Mouse (Mus musculus) adrenal gland, adult 18-20 months (tissue): ENCODE measurements around the gene Gtpbp4. TPM values are rescaled to one million over a fixed set of nuclear protein-coding genes. Genes with fewer than 3 reads are reported as not detected.
"Not testable (repeated sequence)": the region's sequence is repeated elsewhere in the genome, so short reads cannot be mapped to it uniquely, and the experiment has no call there.

Experiments
- DNase-seq, 2 experiments: peaks; one replicate each; pipeline ENCODE4 v3.0.0; 2021 to 2022; ENCODE audit warnings: low spot score in 2 of 2
- long read RNA-seq, 2 experiments: library from polyadenylated mRNA; stranded (forward); transcript quantifications; one replicate each; pipeline ENCODE4 v2.0.0; 2021
- total RNA-seq, 2 experiments: library from RNA; stranded (reverse); gene quantifications; 1 replicate in 1 of 2; 2 replicates in 1 of 2; pipeline ENCODE4 v1.2.3; 2021

Gtpbp4 gene
- total RNA-seq, result 10 to 100 TPM; 70.7 to 72.4 TPM
- long read RNA-seq, experiment 1, full-length matches to known transcripts, result 67 of 74 reads
- long read RNA-seq, experiment 1, partial matches to known transcripts, result 2 of 74 reads
- long read RNA-seq, experiment 1, other reads (novel, unspliced or antisense), result 5 of 74 reads
- long read RNA-seq, experiment 2, full-length matches to known transcripts, result 109 of 147 reads
- long read RNA-seq, experiment 2, partial matches to known transcripts, result 29 of 147 reads
- long read RNA-seq, experiment 2, other reads (novel, unspliced or antisense), result 9 of 147 reads

DNA sequence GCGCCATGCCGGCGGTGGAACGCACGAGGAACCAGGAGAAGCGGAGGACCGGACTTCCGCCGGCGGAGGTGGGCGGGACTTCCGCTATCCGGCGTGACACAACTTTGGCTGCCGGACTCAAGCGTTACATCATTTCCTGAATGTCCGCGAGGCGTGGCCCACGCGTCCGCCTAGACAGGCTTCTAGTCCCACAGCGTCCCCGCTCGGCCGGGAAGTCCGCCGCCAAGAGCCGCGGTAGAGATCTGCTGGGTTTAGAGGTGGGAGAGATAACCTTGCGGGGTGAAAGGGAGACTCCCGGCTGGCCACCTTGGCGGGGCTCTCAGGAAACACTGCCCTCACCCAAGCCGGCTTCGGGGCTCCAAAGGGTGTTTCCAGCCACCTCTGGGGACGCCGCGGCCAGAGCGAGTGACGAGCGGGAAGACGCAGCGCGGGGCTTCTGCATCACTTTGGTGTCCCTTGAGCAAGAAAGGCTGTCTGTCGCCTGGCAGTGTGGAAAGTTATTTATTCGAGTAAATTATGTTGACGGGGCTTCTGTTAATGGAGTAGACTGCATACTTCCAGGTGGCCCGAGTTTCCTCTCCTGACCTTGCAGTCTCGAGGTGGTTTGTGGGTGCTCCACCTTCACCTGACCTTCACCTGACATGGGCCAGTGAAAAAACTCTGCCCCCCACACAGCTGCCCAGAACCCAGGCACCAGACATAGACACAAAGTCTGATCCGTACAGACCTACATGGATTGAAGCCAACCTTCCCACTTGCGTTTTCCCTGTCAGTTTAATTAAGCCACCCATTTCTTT is at the start of gene Gtpbp4:
TSS of gene Gtpbp4 (minus strand) at position 94 of the 797 bp plus-strand sequence.
- peak; percentile 91 to 93 for DNase-seq

- DNase-seq, result no peak
Observed at GRCm38 (mm10) chr13:9044731-9045130, 48.8 kb upstream of the Gtpbp4 start.

DNA sequence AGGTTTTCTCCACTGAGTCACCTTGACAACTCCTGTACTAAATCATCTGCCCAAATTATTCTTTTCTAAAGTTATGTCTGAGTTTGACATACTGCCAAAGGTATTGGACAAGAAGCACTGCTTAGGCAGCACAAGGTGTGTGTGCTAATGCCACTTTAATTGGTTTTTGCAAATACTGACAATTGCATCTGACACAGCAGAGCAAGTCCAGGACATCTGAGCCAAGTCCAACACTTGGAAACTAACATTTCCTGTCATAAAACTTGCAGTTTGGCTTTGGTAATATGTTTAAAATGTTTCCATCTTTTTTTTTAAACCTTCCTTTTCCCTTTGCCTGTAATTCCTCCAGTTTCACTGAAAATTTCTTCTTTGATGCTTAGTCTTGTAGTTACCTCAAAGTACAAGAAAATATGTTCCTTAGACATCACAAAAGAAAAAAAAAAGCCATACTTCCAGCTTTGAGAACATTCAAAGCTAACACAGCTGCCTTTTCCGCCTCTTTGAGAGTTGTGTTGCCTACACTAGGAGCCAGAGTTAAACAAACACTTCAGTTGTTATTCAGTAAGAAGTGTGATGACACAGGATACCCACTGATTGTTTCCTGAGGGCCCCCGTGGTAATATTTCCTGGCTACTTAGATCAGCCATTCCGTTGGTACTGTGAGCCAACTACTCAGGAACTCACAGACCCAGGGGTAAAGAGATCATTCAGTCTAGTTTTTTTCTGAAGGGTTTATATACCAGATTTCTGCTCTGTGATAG is 47.6 kb upstream of the Gtpbp4 start:
- no peak for DNase-seq

GRCm38 (mm10) chr13:9040626-9041025 is 44.7 kb upstream of the Gtpbp4 start:
- no peak for DNase-seq

DNA sequence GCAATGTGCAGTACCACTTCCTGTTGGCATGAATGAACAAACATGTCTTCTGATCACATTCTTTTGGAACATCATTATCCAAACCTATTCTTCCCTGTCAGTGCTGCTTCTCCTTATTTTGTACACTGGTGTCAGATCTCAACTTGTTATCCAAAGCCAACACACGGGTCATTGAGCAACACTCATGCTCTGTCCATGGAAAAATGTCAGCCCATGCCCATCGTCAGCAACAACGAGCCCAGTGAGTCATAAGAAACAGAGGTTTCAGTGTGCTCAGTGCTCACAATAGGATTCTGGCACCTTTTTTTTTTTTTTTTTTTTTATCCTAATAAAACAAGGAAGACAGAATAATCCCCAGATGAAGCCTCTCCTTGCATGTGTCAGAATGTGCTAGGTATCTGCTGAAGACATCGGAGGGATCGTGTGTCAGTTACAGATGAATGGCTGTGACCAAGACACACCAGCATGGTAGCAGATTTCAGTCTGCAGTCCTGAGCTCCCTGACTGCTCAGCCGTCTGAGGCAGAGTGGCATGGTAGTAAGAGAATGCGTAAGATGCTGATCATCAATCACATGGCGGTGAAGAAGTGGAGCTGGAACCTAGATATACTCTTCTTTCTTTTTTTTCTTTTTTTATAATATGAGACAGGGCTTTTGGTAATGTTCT is 36.2 kb upstream of the Gtpbp4 start:
- DNase-seq, result no peak

DNA sequence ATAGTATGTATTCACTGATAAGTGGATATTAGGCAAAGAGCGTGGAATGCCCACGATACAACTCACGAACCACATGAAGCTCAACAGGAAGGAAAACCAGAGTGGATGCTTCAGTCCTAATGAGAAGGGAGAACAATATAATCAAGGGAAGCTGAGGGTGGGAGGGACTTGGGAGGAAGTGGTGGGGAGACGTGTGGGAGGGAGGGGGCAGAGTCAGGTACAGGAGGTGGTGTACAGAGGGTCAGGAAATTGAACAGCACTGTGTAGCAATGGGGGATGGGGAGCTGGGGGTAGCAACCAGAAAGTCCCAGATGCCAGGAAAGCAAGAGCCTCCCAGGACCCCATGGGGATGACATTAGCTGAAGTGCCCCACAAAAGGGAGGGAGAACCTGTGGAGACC is 34.5 kb upstream of the Gtpbp4 start:
- DNase-seq, result no peak

DNA sequence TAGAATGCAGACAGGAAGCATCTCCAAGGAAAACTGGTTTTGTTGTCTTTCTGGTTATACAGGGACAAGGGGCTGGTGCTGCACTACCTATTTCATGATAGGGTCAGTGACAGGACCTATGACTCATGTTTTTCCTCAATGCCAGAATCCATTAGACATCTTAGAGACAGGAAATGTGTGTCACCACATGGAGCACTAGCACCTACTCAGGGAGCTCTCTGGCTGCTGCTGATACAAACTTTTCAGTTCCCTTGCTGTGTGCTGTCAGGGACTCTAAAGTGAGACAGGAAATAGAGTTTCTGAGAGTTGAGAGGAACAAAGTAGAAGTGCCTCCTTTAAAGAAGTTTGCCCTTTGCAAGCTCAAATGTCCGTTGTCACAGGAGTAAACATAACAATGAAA is 31.4 kb upstream of the Gtpbp4 start:
- DNase-seq, result no peak

GRCm38 (mm10) chr13:9022623-9023022 is 26.7 kb upstream of the Gtpbp4 start:
- DNase-seq, result no peak

DNA sequence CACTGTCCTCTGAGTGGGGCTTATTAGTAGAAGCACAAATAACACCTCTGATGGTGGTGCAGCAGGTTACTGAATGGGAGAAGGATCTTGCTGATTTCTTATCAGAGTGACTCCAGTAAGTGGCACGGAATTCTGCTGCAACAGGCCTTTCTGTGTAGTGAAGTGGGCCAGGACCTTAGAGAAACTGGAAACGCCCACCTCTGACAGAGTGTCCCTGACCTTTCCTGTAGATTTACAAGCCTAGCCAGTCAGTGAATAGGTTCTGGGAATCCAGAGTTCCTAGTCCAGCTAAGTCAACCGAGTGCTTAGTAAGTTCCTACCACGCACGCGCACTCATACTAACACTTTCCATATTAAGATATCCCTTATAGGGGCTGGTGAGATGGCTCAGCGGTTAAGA is 25.7 kb upstream of the Gtpbp4 start:
- DNase-seq, result peak; percentile 23 to 24

- DNase-seq, result no peak
Observed at GRCm38 (mm10) chr13:9019713-9020112, 23.8 kb upstream of the Gtpbp4 start.

GRCm38 (mm10) chr13:9018974-9019587 is 23.2 kb upstream of the Gtpbp4 start:
- no peak for DNase-seq

DNA sequence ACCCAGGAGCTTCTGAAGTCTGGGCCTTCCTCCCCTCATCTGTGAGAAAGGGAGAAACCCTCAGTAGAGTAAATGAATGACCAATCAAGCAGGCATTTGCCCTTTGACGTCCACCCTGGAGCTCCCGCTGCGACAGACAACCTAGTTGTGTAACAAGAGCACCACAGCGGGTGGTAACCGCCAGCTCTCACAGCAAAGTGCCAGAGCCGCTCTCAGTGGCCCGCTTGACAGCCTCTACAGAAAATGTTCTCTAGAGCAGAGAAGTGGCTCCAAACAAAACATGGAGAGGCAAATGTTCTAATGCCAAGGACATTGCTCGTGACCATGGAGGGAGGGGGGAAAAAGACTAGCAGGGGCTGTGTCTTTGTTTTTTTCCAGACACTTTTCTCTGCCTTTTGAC is 21.3 kb upstream of the Gtpbp4 start:
- peak; percentile 15 to 39 for DNase-seq

DNA sequence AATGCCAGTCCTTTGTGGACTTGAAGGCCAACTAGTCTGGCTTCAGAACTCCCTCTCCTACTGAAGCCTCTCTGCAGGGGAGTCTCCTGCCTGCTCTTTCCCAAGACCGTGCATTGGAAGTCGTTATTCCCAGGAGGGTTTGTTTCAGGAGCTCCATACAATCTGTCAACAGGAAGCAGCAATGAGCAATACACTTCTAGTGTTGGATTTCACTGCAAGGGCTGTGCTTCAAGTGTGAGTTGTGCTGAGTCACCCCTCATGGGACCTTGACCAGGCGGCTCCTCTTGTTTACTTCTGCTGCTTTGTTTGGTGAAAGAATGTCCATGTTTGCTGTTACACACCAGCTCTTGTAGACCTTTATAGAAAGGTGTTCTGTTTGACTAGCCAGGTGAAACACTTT is 18.5 kb upstream of the Gtpbp4 start:
- no peak for DNase-seq

DNA sequence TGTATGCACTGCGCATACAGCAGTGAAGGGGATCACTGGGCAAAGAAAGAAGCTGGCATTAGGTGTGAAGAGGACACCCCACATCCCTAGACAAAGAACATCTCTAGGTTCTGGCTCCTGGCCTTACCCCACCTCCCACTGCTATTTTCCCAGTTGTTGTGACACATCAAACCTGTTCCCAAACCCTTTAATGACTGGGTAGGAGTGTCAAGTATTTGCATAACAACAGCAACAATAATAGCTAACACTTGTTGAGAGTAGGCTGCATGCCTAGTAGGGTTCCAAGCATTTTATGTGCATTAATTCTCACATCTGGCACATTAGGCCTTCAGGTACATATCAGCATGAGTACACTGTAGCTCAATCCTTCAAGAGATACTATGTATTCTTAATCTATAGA is 17.6 kb upstream of the Gtpbp4 start:
- no peak for DNase-seq

- peak; percentile 74 to 82 for DNase-seq
Observed at GRCm38 (mm10) chr13:9011596-9012350, 15.9 kb upstream of the Gtpbp4 start.

DNA sequence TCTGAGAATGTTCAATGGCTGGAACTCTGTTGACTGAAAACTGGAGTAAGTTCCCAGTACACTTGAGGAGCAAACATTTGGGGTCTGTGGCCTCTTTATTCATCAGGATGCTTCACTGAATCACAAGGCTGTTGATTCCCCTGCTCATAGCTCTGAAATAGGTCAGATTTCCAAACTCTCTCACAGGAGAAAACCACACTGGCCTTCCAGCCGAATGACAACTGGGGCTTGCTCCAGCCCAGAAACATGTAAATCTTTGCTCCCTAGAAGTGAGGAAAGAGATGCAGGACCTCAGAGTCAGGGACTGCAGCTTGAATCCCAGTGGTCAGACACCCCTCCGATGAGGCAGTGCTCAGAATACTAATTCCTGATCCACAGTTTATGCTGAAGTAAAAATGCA is 7.4 kb upstream of the Gtpbp4 start:
- DNase-seq, result no peak

- no peak for DNase-seq
Observed at GRCm38 (mm10) chr13:8999464-8999863, 3.6 kb upstream of the Gtpbp4 start.

DNA sequence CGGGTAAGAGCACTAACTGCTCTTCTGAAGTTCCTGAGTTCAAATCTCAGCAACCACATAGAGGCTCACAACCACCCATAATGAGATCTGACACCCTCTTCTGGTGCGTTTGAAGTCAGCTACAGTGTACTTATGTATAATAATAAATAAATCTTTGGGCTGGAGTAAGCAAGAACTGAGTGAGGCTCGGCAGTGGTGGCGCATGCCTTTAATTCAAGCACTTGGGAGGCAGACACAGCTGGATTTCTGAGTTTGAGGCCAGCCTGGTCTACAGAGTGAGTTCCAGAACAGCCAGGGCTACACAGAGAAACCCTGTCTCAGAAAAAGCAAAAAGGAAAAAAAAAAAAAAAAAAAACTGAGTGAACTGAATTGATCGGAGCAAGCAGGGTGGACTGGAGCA is 1.3 kb upstream of the Gtpbp4 start:
- not testable (repeated sequence) for DNase-seq

DNA sequence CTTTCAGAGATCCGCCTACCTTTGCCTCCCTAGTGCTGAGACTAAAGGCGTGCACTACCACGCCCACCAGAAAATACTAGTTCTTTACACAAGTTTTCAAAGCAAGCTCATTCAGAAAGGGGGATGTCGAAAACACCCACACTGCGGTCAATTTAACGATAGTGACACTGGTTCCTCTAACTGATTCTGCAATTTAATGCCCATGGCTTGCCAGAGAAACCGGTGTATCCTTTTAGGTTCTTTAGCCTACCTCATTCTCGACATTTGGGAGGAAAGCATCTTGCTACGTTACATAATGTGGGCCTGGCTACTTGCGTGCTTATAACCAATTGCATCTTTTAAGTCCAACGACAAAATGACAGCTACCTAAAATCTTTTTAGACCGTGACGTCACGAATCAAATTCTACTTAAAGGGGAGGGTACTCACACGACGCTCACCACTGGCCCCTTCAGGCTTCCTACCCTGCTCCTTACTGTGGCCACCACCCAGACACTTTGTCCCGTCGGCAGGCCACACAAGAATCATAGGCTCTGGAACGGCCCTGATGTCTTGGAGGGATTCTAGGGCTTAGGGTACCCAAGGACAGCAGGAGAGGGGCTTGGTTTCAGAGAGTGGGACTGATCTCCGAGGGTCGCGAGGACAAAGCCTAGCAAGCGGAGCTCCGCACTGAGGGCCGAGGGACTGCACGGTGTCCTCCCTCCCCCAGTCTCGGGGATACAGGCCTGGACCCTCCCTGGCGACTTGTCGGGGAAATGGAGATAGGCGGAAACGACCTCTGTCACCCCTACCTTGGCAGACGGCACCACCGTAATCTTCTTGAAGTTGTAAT is 509 bp downstream of the Gtpbp4 start:
- DNase-seq, result no peak
